Mouse (Mus musculus): ENCODE measurements around the gene Enah. TPM values are rescaled to one million over a fixed set of nuclear protein-coding genes. Genes with fewer than 3 reads are reported as not detected.

Enah gene
- polyA plus RNA-seq, 1 experiment from 2014 or later: 17.3 TPM

GRCm38 (mm10) chr1:182049813-182050212, 30.0 kb upstream of the Enah start:
- Histone ChIP-seq H3K27ac (no peak overlapping the region), H3K4me1 (peaks cover 14% of the 10 kb centered on the region), H3K9me3 (replicated peaks) (no peaks in the 10 kb centered on the region), H3K4me2 (no peak overlapping the region), H3K9ac (no peak overlapping the region), H3K4me3 (replicated peaks) (no peak overlapping the region), H3K27me3 (no peaks in the 10 kb centered on the region), H3K36me3 (no peaks in the 10 kb centered on the region)
- WGBS: 25% methylated on average over 7 of the region's 7 CpGs
- ATAC-seq (replicated peaks; ENCODE audit: low FRiP score): no peak

GRCm38 (mm10) chr1:182048101-182048500, 28.3 kb upstream of the Enah start:
- Histone ChIP-seq H3K9me3 (replicated peaks) (no peaks in the 10 kb centered on the region), H3K4me2 (no peak overlapping the region), H3K36me3 (no peaks in the 10 kb centered on the region), H3K27me3 (no peaks in the 10 kb centered on the region), H3K27ac (no peak overlapping the region), H3K4me1 (peaks cover 11% of the 10 kb centered on the region), H3K4me3 (replicated peaks) (no peak overlapping the region), H3K9ac (no peak overlapping the region)
- 82% methylated on average over 4 of the region's 4 CpGs for WGBS
- no peak for ATAC-seq (replicated peaks; ENCODE audit: low FRiP score)

DNA sequence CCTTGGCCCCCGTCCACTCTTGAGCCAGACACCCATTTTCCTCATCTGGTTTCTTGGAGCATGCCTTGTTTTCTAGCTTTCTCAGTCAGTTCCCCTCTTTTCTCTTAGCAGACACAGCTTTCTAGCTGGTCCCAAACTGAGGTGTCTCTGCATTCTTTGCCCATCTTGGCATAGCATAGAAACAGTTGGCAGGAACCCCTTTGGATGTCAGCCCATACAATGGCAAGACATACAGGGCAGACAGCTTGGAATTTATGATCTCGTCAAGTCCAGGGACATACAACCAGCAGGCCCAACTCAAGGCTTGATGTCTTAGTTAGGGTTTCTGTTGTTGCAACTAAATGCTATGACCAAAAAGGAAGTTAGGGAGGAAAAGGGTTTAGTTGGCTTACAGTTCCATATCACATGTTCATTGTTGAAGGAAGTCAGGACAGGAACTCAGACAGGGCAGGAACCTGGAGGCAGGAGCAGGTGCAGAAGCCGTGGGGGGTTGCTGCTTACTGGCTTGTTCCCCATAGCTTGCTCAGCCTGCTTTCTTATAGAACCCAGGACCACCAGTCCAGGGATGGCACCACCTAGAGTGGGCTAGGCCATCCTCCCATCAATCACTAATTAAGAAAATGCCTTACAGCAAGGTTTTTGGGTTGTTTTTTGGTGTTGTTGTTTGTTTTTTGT, 27.4 kb upstream of the Enah start:
- H3K27me3 ChIP-seq: no peaks in the 10 kb centered on the region
- ATAC-seq (replicated peaks; ENCODE audit: low FRiP score): no peak
- H3K4me2 ChIP-seq: no peak overlapping the region
- 89% methylated on average over 3 of the region's 3 CpGs for WGBS
- H3K9ac ChIP-seq: no peak overlapping the region
- no peak overlapping the region for H3K4me3 ChIP-seq (replicated peaks)
- no peak overlapping the region for H3K27ac ChIP-seq
- H3K36me3 ChIP-seq: no peaks in the 10 kb centered on the region
- no peaks in the 10 kb centered on the region for H3K9me3 ChIP-seq (replicated peaks)
- peaks cover 5% of the 10 kb centered on the region for H3K4me1 ChIP-seq

DNA sequence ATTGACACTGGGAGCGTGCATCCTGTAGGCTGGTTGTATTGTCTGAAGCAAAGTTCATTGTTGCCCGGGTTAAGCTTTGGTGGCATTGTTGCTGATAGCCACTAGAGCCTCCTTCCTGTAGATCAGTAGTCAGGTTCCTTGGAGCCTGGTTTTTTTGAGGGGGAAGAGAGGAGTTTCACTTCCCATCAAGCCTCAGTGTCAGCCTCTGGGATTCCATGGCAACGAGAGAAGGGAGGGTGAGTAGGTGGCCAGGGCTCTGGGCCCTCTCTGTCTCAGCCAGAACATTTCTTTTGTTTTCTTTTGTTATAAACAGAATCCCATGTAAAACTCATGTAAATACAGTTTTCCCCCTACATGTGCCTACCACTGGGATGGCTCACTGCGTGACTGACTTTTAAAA, 25.4 kb upstream of the Enah start:
- Histone ChIP-seq H3K36me3 (no peaks in the 10 kb centered on the region), H3K4me3 (replicated peaks) (no peak overlapping the region), H3K27me3 (no peaks in the 10 kb centered on the region), H3K9ac (no peak overlapping the region), H3K9me3 (replicated peaks) (no peaks in the 10 kb centered on the region), H3K27ac (no peak overlapping the region), H3K4me2 (no peak overlapping the region), H3K4me1 (peaks cover 2% of the 10 kb centered on the region)
- ATAC-seq (replicated peaks; ENCODE audit: low FRiP score): no peak
- 80% methylated on average over 4 of the region's 4 CpGs for WGBS

DNA sequence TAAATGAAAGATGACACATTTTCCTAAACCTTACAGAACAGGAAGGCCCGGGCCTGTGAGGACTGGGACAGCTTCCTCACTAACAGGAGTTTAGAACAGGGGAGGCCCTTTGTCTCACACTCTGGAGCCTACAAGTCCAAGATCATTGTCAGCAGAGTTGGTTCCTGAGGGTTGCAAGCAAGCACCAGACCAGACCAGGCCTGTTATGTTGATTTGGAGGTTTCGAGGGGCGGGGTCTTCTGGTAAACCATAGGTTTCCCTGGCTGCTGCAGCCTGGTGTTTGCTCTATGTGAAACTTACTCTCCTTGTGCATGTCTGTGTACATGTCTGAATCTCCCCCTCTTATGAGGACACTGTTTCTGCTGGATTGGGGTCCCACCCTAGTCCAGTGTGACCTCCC, 20.7 kb upstream of the Enah start:
- no peaks in the 10 kb centered on the region for H3K9me3 ChIP-seq (replicated peaks)
- no peak overlapping the region for H3K9ac ChIP-seq
- H3K4me2 ChIP-seq: no peak overlapping the region
- H3K27ac ChIP-seq: no peak overlapping the region
- H3K4me3 ChIP-seq (replicated peaks): no peak overlapping the region
- H3K27me3 ChIP-seq: no peaks in the 10 kb centered on the region
- 94% methylated on average over 3 of the region's 3 CpGs for WGBS
- H3K36me3 ChIP-seq: no peaks in the 10 kb centered on the region
- H3K4me1 ChIP-seq: no peaks in the 10 kb centered on the region
- ATAC-seq (replicated peaks; ENCODE audit: low FRiP score): no peak

DNA sequence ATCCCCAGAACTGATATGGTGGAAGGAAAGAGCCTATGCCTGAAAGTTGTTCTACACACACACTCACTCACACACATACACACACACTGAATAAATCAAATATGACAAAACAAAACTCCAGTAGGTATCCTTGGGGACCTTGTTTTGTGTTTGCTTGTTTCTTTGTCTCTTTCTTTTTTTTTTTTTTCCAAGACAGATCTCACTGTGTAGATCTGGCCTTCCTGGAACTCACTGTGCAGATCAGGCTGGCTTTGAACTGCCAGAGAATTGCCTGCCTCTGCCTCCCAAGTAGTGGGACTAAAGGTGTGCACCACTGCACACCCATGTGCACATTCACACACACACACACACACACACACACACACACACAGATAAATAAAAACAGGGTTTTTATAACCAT, 12.0 kb upstream of the Enah start:
- H3K27ac ChIP-seq: no peak overlapping the region
- H3K4me1 ChIP-seq: 0 out of 2 replicates have a peak, but pooled peaks cover 5% of the 10 kb centered on the region
- no peak overlapping the region for H3K9ac ChIP-seq
- H3K4me3 ChIP-seq (replicated peaks): no peak overlapping the region
- ATAC-seq (replicated peaks; ENCODE audit: low FRiP score): no peak
- no peaks in the 10 kb centered on the region for H3K36me3 ChIP-seq
- H3K27me3 ChIP-seq: no peaks in the 10 kb centered on the region
- no peak overlapping the region for H3K4me2 ChIP-seq
- H3K9me3 ChIP-seq (replicated peaks): no peaks in the 10 kb centered on the region

GRCm38 (mm10) chr1:182031066-182031465, 11.3 kb upstream of the Enah start:
- no peaks in the 10 kb centered on the region for H3K27me3 ChIP-seq

DNA sequence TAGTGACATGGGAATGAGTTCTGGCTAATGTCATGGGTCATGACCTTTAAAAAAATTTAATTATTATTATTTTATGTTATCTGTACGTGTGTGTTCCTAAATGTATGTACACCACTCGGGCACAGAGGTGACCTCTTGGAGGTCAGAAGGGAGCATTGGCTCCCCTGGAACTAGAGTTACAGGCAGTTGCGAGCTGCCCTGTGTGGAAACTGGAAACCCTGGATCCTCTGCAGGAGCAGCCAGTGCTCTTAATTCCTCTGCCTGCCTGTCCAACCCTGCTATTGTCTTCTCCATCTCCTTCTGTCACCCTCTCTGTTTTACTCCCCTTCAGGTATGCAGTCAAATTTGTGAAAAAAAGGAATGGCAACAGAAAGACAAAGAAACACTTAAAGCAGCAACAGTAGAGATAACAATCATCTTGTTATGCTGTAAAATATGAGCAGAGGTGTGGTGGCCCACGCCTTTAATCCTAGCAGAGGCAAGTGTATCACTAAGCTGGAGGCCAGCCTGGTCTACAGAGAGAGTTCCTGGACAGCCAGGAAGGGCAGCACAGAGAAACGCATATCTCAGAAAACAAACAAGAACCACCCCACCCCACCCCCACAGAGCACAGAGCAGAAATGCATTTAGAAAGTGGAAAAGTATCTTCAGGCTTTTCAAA, 10.3 kb upstream of the Enah start:
- no peak overlapping the region for H3K9ac ChIP-seq
- H3K4me1 ChIP-seq: 0 out of 2 replicates have a peak, but pooled peaks cover 5% of the 10 kb centered on the region
- no peak overlapping the region for H3K4me3 ChIP-seq (replicated peaks)
- no peak overlapping the region for H3K4me2 ChIP-seq
- H3K36me3 ChIP-seq: no peaks in the 10 kb centered on the region
- 62% methylated on average over 5 of the region's 5 CpGs for WGBS
- no peaks in the 10 kb centered on the region for H3K9me3 ChIP-seq (replicated peaks)
- no peaks in the 10 kb centered on the region for H3K27me3 ChIP-seq
- ATAC-seq (replicated peaks; ENCODE audit: low FRiP score): no peak
- H3K27ac ChIP-seq: no peak overlapping the region

More at GRCm38 (mm10) chr1:182031066-182031465, 11.3 kb upstream of the Enah start:
- Histone ChIP-seq H3K27ac (no peak overlapping the region), H3K9me3 (replicated peaks) (no peaks in the 10 kb centered on the region), H3K4me1 (0 out of 2 replicates have a peak, but pooled peaks cover 5% of the 10 kb centered on the region), H3K36me3 (no peaks in the 10 kb centered on the region), H3K4me2 (no peak overlapping the region), H3K9ac (no peak overlapping the region), H3K4me3 (replicated peaks) (no peak overlapping the region)
- WGBS: 77% methylated on average over 6 of the region's 6 CpGs
- ATAC-seq (replicated peaks; ENCODE audit: low FRiP score): no peak

DNA sequence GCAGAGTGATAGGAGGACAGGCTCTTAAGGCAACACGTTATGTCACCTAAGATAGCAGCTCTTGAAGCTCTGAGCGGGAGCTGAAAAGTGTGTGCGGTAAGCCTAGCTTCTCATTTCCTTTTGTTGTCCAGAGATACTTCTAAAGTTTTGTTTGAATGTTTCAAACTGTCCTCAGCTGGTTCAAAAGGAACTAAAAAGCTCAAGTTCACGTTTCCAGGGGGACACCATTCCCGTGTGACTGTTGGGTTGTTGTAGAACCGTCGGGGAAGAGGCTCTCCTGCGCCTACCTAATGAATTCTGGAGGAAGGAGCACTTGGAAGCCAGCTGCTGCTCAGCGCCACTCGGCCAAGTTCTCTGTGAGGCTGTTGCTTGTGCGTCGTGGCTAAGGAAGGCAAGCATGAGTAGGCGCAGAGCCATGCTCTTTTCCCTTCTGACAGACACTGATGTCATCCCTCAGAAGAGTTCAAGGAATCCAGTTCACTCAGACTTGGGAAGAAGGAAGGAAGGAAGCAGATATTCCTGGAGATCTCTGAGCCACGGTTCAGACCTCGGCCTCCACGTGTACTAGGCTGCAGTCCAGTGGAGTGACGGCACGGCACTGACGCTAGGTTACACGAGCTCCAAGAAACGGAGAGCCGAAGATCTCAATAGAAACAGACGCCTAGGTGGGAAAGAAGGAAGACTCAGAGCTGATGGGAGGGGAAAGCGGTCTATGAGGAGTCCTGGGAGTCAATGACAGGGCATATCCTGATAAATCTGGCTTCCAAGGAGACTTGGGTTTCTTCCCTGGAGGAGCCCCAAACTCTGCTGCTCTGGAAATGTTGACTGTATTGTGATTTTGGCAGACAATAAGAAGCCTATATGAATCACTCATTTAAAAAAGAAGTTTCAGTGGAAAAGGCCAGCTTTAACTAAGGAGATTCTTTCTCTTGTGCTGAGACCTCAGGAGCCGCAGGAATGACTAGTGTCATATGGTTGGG, 8.7 kb upstream of the Enah start:
- WGBS: 79% methylated on average over 25 of the region's 25 CpGs
- no peak overlapping the region for H3K4me3 ChIP-seq (replicated peaks)
- no peaks in the 10 kb centered on the region for H3K9me3 ChIP-seq (replicated peaks)
- 0 out of 2 replicates have a peak, but pooled peaks cover 5% of the 10 kb centered on the region for H3K4me1 ChIP-seq
- H3K27ac ChIP-seq: no peak overlapping the region
- no peak for ATAC-seq (replicated peaks; ENCODE audit: low FRiP score)
- no peak overlapping the region for H3K9ac ChIP-seq
- no peaks in the 10 kb centered on the region for H3K36me3 ChIP-seq
- no peaks in the 10 kb centered on the region for H3K27me3 ChIP-seq
- H3K4me2 ChIP-seq: no peak overlapping the region

DNA sequence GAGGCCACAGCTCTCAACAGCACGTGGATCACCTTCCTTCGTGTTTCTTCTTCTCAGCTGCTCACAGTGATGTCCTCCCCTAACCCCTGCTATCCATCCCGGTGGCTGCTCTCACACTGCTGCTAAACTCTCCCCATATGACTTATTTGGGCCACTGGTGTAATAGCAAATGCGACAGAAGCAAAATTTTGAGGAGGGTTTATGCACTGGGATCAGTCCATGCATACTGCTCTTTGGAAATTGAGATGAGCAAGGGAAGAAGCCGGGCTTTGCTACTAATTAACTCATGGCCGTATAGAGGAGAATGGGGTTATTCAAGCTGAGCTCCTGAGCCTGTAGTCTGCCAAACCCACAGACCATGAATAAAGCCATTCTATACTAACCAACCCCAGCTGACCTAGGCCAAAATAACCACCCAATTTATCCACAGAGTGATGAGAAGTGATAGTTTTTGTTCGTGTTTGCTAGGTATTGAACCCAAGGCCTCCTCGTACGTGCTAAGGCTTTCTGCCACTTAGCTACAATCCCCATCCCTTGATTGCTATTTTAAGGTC, 7.7 kb upstream of the Enah start:
- Histone ChIP-seq H3K9me3 (replicated peaks) (no peaks in the 10 kb centered on the region), H3K36me3 (no peaks in the 10 kb centered on the region), H3K4me1 (0 out of 2 replicates have a peak, but pooled peaks cover 5% of the 10 kb centered on the region), H3K9ac (no peak overlapping the region), H3K27ac (no peak overlapping the region), H3K4me2 (no peak overlapping the region), H3K4me3 (replicated peaks) (no peak overlapping the region), H3K27me3 (no peaks in the 10 kb centered on the region)
- WGBS: 74% methylated on average over 9 of the region's 9 CpGs
- ATAC-seq (replicated peaks; ENCODE audit: low FRiP score): no peak

DNA sequence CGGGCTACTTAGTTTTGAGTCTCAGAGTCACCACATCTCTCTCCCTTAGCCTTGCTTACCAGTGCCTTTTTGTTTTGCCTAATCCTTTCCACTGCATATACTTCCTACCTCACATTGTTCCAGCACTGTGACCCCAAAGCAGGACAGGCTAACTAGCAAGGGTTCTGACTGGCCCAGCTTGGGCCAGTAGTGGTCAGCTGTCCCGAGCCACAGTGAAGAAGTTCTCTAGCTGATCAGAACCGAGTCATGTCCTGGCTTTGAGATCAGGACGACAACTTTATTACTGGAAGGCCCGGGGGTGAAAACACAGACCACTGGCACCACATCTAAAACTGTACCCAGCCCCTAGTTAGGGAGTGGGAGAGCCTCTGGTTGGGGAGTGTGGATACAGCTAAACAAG, 7.0 kb upstream of the Enah start:
- ATAC-seq (replicated peaks; ENCODE audit: low FRiP score): no peak
- H3K36me3 ChIP-seq: no peaks in the 10 kb centered on the region
- H3K27me3 ChIP-seq: no peaks in the 10 kb centered on the region
- no peak overlapping the region for H3K9ac ChIP-seq
- H3K27ac ChIP-seq: no peak overlapping the region
- no peak overlapping the region for H3K4me3 ChIP-seq (replicated peaks)
- H3K9me3 ChIP-seq (replicated peaks): no peaks in the 10 kb centered on the region
- WGBS: 83% methylated on average over 5 of the region's 5 CpGs
- H3K4me1 ChIP-seq: 0 out of 2 replicates have a peak, but pooled peaks cover 5% of the 10 kb centered on the region
- no peak overlapping the region for H3K4me2 ChIP-seq

Data from kidney, embryonic 15.5 days (tissue).